Mouse (Mus musculus) liver, postnatal 0 days (tissue): ENCODE data around the gene Tcf7l2.

ENCODE experiments used
- CTCF ChIP-seq: sonication (generic); IDR thresholded peaks from 2 replicates; pipeline ENCODE4 v1.5.1; 2016; ENCODE audit warnings: antibody characterized with exemption, low read depth
- EP300 ChIP-seq: IDR thresholded peaks from 2 replicates; pipeline ENCODE4 v1.6.1; 2016; ENCODE audit warnings: antibody characterized with exemption, low read depth, mild to moderate bottlenecking

GRCm38 (mm10) chr19:55747237-55747925, 5.8 kb downstream of the Tcf7l2 start:
- no peak for TF ChIP-seq CTCF
- no peak for TF ChIP-seq EP300
